Mouse (Mus musculus) urinary bladder, postnatal 14 days (tissue): Measurements from ENCODE around the gene 2010300C02Rik.

ENCODE experiments used
- DNase-seq: peaks from one replicate; pipeline ENCODE4 v3.0.0; 2021; ENCODE audit warnings: low spot score

The 2010300C02Rik gene

DNA sequence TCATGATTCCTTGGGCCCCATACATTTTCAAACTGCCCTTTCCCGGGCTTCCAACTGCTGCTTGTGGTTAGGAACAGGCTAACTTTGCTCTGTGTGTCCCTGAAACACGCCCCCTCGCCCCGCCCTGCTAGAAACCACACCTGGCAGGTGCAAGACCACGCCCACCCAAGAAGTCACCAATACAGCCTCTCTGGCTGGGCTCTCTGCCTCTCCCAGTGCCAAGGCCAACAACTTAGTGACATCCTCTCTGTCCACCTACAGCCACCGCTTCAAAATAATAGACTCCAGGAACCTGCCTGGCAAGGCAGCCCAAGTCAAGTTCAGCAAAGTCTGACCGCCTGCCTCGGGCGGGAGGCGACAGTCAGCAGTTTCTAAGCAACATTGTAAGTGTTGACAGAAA is 53.3 kb downstream of the 2010300C02Rik start:
- peak; percentile 76 for DNase-seq

DNA sequence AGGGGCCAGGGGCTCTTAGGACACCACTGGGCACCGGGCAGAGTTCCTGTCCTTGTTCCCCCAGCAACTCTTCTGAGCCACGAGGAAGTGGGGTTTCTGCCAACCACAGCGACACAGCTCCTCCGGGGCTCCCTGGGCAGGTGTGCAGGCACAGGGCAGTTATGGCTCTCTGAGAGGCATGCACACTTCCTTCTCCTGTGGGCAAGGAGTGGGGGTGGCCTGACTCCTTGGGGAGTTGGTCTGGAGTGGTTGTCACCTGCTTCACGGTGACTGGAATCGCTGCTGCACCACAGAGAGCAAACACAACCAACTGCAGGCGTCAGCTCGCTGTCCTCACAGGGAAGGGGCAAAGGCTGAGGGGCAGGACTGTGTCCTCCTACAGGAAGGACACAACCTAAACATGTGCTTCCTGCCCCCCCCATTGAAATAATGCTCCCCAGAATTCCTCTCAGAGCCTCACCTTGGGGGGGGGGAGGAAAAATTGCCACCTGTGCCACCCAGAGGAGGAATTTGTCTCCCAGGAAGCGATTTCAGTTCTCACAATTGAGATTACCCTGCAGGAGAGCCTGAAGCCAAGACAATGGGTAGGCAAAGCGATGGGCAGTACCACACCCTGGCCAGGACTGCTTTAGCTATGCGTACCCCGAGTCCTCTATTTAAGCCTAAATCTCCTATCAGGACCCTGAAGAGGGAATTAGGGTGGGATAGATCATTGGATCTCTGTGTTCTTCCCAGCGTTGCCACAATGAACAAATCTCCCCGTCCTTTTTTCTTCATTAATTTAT is 54.2 kb downstream of the 2010300C02Rik start:
- peak; percentile 17 for DNase-seq

DNA sequence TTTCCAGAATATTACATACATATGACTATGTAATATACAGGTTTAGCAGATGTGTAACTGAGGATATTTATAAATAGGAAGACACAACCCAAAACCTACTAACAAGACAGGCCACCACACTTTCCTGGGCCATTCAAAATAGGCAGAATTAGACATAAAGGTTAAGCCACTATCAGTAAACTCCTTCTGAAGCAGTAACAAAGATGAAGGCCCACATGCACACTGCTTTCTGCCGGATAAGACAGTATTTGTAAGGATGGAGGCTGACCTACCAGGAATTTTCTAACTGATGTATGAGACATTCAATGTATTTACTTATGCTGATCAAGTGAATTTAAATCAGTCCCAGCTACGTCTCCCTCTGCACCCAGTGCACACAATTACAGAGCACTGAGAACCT is 55.4 kb downstream of the 2010300C02Rik start:
- DNase-seq, result no peak

DNA sequence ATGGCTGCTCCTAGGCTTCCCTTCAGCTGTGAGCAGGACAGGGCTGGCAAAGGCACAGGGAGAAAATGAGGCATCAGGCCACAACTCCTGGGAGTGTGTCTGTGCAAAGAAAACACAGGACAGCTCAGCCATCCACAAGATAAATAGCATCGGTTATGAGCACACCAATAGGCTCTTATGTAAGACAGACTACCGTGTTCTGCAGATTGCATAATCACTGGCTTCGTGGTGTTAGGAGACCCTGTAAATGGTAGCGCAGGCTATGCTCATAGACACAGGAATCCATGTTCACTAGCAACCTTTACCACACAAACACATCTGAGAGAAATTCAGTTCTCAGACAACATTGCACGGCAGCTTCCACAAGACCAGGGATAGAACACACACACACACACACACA is 56.3 kb downstream of the 2010300C02Rik start:
- no peak for DNase-seq

DNA sequence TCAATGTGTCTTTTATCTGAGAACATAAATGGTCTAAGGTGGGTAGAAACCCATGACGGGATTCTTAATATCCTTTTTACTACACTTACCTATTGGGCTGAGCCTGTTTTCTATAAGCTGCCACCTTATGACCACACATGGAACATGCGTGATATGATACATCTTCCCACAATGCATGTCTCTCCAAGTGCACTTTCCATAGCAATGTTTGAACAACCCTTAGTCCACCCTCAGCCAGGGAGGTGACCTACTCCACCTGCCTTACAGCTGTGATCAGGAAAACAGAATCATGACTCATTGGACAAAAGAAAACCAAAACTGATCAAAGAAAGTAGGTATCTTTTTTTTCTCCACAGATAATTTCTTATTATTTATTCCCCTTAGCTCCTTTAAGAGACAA is 63.9 kb downstream of the 2010300C02Rik start:
- no peak for DNase-seq

DNA sequence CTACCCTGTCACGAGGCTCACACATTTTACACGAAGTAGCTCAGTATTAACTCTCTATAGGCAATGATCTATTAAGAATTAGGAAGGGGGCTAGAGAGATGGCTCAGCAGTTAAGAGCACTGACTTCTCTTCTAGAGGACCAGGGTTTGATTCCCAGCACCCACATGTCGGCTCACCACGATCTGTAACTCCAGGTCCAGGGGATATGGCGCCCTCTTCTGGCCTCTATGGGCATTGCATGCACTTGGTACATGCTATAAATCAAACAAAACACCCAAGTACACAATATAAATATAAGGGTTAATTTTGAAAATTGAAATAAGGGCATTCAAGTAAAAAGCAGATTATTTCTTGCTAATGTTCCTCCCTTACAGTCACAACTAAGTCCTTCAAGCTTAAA is 65.9 kb downstream of the 2010300C02Rik start:
- no peak for DNase-seq

DNA sequence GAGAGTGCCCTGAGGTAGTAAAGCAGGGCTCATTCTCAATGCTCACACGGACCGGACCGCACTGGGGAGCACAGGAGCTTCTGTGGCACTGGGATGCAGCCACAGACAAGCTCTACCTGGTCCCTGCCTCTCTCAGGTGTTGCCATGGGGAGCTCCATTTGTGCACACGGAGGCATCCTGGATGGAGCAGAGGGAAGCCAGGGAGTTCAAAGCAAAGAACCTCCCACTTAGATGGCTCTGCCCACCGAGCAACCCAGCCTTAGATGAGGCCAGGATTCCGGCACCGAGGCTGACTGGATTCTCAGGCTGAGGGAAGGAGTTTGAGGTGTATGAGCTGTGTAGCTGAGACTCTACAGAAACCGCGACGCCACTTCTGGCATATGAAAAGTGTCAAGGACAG is 72.8 kb downstream of the 2010300C02Rik start:
- DNase-seq, result no peak

DNA sequence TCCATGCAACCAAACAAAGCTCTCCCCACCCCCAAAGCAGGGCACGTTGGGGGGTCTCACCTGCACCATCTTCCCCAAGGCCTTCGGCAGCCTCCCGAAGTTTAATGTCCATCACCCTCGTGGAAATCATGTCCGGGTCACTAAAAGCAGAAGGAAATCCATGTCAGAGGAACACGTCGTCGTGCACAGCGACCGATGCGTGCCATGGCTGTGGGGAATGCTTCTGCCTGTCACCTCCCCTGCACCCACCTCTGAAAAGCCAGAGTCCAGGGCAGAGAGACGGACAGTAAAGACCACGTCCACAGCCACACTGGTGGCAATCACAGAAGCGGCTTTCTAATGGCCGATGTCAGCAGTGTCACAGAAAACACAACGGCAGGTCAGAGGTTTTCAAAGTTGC is 75.4 kb downstream of the 2010300C02Rik start:
- no peak for DNase-seq

DNA sequence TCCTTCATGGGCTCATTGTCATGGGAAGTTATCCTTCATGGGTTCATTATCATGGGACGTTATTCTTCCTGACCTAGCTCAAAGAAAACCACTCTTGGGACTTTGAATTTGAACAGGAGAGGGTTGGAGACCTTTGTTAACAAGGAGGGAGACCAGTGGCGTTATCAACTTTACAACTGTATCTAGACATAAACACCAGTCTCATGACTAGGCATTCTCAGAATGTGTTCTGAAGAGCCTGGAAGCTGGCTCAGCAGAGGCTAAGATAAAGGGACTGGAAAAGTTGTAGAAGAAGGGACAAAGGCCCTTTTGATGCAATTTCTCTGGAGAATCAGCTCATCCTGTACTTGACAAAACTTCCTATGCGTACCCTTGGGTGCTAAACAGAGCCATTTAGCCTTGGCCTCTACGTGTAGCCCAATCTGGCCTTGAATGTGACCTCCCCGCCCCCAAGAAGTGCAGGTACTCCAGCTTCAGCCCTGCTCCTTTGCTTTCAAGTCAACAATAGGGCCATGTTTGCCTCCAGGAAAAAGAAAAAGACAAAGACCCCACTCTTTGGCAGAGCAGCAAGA is 76.0 kb downstream of the 2010300C02Rik start:
- DNase-seq, result no peak

DNA sequence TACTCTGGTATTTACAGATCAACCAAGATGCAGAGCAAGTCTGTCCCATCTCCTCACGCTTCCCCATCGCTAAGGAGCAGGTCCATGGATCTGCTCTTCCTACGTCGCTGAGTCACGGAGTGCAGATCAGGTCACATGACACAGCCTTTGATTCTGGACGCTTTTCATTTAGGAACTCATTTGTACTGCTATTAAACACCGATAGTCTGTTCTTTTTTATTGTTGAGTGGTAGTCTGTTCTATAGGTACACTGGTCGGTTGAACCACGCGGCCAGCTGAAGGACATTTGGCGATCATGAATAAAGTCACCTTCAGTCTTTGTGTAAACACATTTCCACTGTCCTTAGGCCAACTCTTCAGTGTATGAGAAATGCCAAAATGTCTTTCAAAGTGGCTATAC is 78.5 kb downstream of the 2010300C02Rik start:
- DNase-seq, result no peak

DNA sequence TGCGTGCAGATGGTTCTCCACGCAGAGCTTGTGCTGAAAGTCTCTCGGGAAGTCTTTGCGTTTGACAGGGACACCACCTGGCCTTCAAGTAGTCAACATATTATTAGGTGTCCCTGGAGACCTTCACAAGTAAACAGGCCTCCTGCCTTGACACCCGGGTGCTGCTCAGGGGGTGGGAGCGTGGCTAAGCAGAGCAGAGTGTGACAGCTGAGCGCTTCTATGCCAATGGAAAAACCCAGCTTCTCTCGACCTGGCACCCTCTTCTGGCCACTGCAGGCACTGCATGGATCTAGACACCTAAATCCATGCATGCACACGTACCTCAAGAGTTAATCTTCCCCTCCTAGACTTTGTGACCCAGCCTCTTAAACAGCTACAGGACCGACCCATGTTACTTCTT is 80.8 kb downstream of the 2010300C02Rik start:
- DNase-seq, result peak; percentile 75

DNA sequence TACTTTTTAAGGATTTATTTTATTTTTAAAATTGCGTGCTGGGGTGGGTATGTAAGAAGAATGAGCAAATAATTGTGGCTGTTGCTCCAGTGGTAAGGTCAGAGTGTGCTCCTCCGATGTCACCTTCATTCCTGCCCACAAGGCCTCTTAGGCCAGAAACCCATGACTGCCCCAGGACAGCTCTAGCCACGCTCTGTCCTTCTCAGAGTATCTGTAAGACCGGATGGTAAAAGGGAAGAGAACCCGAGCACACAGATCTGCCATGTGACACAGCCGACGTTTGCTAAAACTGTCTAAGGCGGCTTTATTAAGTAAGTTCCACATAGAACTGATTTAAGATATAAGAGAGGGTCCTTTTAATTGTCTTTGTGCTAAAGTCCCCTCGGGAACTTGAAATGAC is 81.3 kb downstream of the 2010300C02Rik start:
- no peak for DNase-seq

DNA sequence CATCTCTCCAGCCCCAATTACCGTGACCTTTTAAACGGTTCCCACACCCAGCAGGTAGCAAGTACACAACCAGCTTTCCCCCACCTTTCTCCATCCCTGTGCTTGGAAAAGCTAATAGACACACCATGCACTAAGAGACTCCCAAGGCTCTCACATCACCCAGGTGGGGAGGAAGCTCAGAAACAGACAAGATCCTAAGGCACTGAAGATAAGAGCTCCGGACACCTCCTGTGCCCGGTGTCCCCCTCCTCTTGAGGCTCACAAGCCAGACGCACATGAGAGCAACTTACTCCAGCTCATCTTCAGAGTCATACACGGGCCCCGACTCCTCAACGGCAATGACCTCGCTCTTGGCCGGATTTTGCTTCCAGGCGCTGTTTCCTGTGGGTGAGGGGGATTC is 82.3 kb downstream of the 2010300C02Rik start:
- DNase-seq, result no peak

DNA sequence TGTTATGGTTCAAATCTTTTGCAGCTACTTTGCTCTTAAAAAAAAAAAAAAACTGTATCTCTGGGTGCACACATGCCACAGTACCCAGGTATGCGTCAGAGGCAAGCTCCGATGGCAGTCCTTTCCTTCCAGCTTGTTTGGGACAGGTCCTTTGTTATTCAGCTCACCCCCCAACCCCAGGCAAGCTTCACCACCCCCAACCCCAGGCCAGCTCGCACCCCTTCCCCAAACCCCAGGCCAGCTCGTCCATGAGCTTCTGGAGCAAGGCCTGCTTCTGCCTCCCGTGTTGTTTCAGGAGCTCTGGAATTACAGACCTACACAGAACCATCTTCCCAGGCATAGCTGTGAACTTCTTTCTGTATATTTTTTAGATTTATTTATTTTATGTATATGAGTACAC is 83.1 kb downstream of the 2010300C02Rik start:
- no peak for DNase-seq

DNA sequence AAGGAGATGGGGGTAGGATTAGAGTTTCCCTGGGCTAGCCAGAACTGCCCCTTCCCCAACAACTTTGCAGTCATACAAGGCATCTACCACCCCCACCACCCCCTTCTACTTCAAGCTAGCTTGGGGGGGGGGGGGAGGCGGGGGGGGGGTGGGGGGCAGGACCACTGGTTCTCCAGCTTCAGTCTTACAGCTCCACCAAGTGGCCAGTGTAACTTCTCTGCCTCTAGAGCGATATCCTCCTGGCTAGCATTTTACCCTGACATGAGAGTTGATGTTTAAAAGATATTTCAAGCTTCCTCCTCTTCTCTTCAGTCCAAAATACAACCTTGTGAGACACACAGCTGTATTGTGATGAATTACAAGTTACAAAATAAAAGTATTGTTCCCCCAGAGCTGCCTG is 83.7 kb downstream of the 2010300C02Rik start:
- no peak for DNase-seq

DNA sequence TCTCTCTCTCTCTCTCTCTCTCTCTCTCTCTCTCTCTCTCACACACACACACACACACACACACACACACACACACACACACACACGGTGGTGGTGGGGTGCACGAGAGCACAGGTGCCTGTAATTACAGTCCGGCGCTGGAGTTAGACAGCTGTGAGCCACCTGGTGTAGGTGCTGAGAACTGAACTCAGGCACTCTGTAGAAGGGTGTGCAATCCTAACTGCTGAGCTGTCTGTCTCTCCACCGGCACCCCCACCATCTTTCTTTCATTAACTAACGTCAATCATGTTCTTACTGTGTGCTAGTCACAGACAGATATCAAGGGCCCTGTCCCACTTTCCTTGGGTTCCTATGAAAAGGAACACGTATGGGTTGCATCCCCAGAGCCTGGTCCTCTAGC is 84.2 kb downstream of the 2010300C02Rik start:
- no peak for DNase-seq

DNA sequence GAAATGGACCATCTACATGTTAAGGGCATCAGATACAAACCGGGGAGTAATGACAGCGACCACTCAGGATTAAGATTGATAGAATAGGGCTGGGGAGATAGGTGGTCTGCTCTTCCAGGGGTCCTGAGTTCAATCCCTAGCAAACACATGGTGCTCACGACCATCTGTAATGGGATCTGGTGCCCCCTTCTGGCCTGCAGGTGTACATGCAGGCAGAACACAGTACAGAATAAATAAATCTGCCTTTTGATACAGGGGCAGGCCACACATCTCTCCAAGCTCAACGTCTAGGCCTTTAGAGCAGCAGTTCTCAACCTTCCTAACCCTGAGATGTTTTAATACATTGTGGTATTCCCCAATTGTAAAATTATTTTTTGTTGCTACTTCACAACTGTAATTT is 85.2 kb downstream of the 2010300C02Rik start:
- DNase-seq, result peak; percentile 42

DNA sequence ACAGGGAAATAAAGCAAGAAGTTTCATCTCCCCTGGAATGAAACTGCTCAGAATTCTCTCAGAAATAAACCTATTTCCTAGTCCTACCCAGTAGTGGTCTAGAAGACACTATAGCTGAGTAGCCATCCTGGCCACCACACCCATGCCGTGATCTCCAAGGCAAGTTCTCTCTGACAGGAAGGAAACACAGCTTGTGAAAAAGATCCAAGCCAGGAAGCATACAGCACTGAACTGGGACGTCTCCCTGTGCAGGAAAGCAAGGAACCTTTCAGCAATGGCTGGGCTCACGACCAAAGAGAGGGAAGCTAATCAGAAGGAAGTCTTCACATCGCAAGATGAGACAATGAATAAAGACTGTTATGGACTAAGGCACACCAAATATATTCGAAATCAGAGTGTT is 86.4 kb downstream of the 2010300C02Rik start:
- DNase-seq, result no peak

DNA sequence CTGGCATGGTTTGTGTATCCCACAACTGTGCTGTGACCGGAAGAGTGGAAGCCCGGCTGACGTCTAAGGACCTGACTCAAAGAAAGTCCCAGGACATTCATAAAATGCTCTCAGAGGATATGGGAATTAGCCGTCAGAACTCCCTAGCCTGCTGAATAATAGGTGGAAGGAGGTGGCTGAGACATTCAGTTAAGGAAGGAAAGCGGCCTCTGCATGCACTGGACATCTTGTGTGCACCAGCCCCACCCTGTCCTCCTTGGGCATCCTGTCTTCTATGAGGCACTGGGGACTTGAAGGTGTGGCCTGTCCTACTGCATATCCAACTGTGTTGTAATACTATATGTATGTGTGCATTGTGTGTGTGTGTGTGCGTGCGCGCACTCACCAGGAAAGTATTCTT is 87.5 kb downstream of the 2010300C02Rik start:
- DNase-seq, result peak; percentile 32

DNA sequence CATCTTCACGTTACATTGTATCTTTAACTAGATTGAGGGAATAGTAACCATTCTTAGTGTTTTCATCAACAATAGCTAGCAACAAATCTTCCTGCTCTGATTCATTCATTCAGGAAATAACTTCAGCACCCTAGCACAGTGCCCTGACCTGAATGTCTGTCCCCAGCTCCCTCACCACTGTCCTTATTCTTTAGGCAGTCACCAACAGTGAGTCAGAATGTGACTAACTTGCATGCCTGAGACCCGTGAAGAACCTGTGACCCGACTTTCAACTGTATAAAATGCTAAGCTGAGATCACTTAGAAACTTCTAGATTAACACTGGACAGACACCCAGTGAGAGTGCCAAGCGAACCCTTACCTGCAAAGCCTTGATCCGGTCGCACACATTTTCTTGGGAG is 88.4 kb downstream of the 2010300C02Rik start:
- DNase-seq, result peak; percentile 30

DNA sequence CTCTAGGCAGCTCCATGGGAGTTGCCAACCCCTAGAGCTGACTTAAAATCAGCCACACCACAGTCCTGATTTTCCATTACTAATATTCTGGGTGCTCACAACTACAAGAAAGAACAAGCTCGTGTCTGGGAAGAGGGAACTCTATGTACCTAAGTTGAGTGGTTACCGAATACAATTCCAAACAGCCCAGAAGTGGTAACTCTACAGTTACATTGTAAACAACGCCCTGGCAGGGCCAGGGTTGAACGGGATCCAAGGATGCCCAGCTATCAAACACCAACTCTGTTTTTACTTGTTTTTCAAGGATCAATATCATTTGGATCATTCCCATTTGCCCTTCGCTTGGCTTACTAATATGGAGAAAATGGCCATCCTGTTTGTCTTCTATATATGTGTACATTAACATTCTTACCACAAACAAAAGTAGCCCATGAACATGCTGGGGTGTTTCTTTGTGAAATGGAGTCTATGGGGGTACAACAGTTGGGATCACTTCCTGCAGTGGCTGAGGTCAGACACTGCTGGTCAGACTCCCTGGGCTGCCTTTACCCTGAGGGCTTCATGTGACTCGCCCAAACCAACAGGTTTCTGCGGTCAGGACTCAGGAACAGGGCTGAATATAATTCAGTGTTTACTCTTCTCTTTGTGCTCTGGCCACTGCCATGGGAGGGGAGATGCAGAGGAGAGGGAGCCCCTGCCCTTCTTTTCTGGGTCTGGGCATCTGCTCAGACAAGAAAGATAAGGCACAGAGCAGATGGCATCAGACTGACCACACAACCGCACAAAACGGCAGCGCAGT is 89.3 kb downstream of the 2010300C02Rik start:
- peak; percentile 56 for DNase-seq

DNA sequence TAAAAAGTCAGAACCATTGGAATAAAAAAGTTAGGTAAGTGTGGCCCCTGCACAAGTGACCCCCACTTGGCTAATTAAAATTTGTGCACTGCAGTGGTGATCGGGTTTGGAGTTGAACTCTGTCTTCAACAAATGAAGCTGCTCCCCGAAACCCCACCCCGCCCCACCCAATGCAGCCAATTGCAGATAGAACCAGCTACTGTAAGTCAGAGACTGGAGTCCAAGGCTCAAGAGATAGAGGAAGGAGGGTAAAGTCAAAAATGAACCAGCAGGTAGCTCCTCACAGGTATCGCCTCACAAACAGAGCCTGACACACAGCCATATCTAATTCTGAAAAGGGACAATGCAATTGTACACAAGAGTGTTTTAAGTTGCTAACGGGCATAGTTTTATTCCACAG is 90.0 kb downstream of the 2010300C02Rik start:
- DNase-seq, result no peak

DNA sequence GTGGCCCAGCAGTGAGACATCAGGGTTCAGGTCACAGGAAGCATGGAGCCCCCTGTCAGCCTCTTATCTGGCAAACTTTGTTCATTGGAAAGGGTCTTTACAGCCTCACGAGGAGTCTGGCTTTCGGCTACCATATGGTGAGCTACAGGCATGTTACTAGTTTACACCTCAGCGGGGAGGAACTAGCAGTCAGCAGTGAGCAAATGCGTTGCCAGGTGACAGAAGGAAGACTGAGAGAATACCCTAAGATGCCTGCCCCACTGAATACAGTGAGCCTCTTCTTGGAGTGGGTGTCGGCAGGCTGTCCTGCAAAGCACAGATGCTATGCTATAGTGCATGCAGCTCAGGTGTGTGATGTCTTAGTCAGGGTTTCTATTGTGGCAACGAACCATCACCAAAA is 91.1 kb downstream of the 2010300C02Rik start:
- no peak for DNase-seq
